Mouse (Mus musculus): Measurements from ENCODE around the gene Rnpepl1. TPM values are rescaled to one million over a fixed set of nuclear protein-coding genes. Genes with fewer than 3 reads are reported as not detected.

Gene Rnpepl1
- polyA plus RNA-seq, 1 experiment from 2014 or later = 19.6 TPM

- H3K4me3 ChIP-seq (ENCODE audit: low read depth, low read length) = no peak overlapping the region
- no peak overlapping the region for H3K27ac ChIP-seq (replicated peaks; ENCODE audit: low read depth, low read length)
- no peak for DNase-seq (ENCODE audit: low spot score)
- H3K4me2 ChIP-seq (ENCODE audit: low read depth, severe bottlenecking) = no peak overlapping the region
- H3K9me3 ChIP-seq (ENCODE audit: control insufficient read depth, low read length) = no peaks in the 10 kb centered on the region
- ATAC-seq (ENCODE audit: insufficient number of reproducible peaks, low FRiP score, low TSS enrichment, low read depth) = no peak
- H3K4me1 ChIP-seq (ENCODE audit: control insufficient read depth, insufficient read depth, low read length) = no peaks in the 10 kb centered on the region
- no peaks in the 10 kb centered on the region for H3K27me3 ChIP-seq (ENCODE audit: control insufficient read depth, insufficient read depth, low read length)
- WGBS = 62% methylated on average over 12 of the region's 12 CpGs
- no peaks in the 10 kb centered on the region for H3K36me3 ChIP-seq (ENCODE audit: control insufficient read depth, insufficient read depth, low read length)
- H3K9ac ChIP-seq (ENCODE audit: low read length) = no peak overlapping the region
Measured at GRCm38 (mm10) chr1:92877431-92877978, 33.1 kb upstream of the Rnpepl1 start.

- Histone ChIP-seq H3K4me3 (ENCODE audit: low read depth, low read length) (no peak overlapping the region), H3K4me2 (ENCODE audit: low read depth, severe bottlenecking) (no peak overlapping the region), H3K9me3 (ENCODE audit: control insufficient read depth, low read length) (no peaks in the 10 kb centered on the region), H3K9ac (ENCODE audit: low read length) (no peak overlapping the region), H3K27me3 (ENCODE audit: control insufficient read depth, insufficient read depth, low read length) (no peaks in the 10 kb centered on the region), H3K27ac (replicated peaks; ENCODE audit: low read depth, low read length) (no peak overlapping the region), H3K4me1 (ENCODE audit: control insufficient read depth, insufficient read depth, low read length) (no peaks in the 10 kb centered on the region), H3K36me3 (ENCODE audit: control insufficient read depth, insufficient read depth, low read length) (no peaks in the 10 kb centered on the region)
- ATAC-seq (ENCODE audit: insufficient number of reproducible peaks, low FRiP score, low TSS enrichment, low read depth) (no peak), DNase-seq (ENCODE audit: low spot score) (no peak)
- 80% methylated on average over 13 of the region's 13 CpGs for WGBS
Measured at GRCm38 (mm10) chr1:92878066-92878741, 32.4 kb upstream of the Rnpepl1 start.

- Histone ChIP-seq H3K4me3 (ENCODE audit: low read depth, low read length) (no peak overlapping the region), H3K4me1 (ENCODE audit: control insufficient read depth, insufficient read depth, low read length) (no peaks in the 10 kb centered on the region), H3K36me3 (ENCODE audit: control insufficient read depth, insufficient read depth, low read length) (no peaks in the 10 kb centered on the region), H3K9me3 (ENCODE audit: control insufficient read depth, low read length) (no peaks in the 10 kb centered on the region), H3K27me3 (ENCODE audit: control insufficient read depth, insufficient read depth, low read length) (no peaks in the 10 kb centered on the region), H3K9ac (ENCODE audit: low read length) (no peak overlapping the region), H3K4me2 (ENCODE audit: low read depth, severe bottlenecking) (no peak overlapping the region), H3K27ac (replicated peaks; ENCODE audit: low read depth, low read length) (no peak overlapping the region)
- no peak for ATAC-seq (ENCODE audit: insufficient number of reproducible peaks, low FRiP score, low TSS enrichment, low read depth)
- DNase-seq (ENCODE audit: low spot score) = no peak
- 91% methylated on average over 12 of the region's 12 CpGs for WGBS
Measured at GRCm38 (mm10) chr1:92879266-92879665, 31.3 kb upstream of the Rnpepl1 start.

- Histone ChIP-seq H3K9me3 (ENCODE audit: control insufficient read depth, low read length) (no peaks in the 10 kb centered on the region), H3K4me2 (ENCODE audit: low read depth, severe bottlenecking) (no peak overlapping the region), H3K4me3 (ENCODE audit: low read depth, low read length) (no peak overlapping the region), H3K4me1 (ENCODE audit: control insufficient read depth, insufficient read depth, low read length) (no peaks in the 10 kb centered on the region), H3K36me3 (ENCODE audit: control insufficient read depth, insufficient read depth, low read length) (no peaks in the 10 kb centered on the region), H3K9ac (ENCODE audit: low read length) (no peak overlapping the region), H3K27ac (replicated peaks; ENCODE audit: low read depth, low read length) (no peak overlapping the region), H3K27me3 (ENCODE audit: control insufficient read depth, insufficient read depth, low read length) (no peaks in the 10 kb centered on the region)
- WGBS = 74% methylated on average over 5 of the region's 5 CpGs
- ATAC-seq (ENCODE audit: insufficient number of reproducible peaks, low FRiP score, low TSS enrichment, low read depth) (no peak), DNase-seq (ENCODE audit: low spot score) (no peak)
Measured at GRCm38 (mm10) chr1:92880101-92880500, 30.5 kb upstream of the Rnpepl1 start.

- ATAC-seq (ENCODE audit: insufficient number of reproducible peaks, low FRiP score, low TSS enrichment, low read depth) = no peak
- no peaks in the 10 kb centered on the region for H3K27me3 ChIP-seq (ENCODE audit: control insufficient read depth, insufficient read depth, low read length)
- 83% methylated on average over 6 of the region's 6 CpGs for WGBS
Measured at GRCm38 (mm10) chr1:92881982-92882381, 28.6 kb upstream of the Rnpepl1 start.

GRCm38 (mm10) chr1:92888901-92889655, 21.5 kb upstream of the Rnpepl1 start:
- no peaks in the 10 kb centered on the region for H3K36me3 ChIP-seq (ENCODE audit: control insufficient read depth, insufficient read depth, low read length)
- no peaks in the 10 kb centered on the region for H3K27me3 ChIP-seq (ENCODE audit: control insufficient read depth, insufficient read depth, low read length)
- no peak for DNase-seq (ENCODE audit: low spot score)
- H3K4me1 ChIP-seq (ENCODE audit: control insufficient read depth, insufficient read depth, low read length) = no peaks in the 10 kb centered on the region
- H3K9me3 ChIP-seq (ENCODE audit: control insufficient read depth, low read length) = no peaks in the 10 kb centered on the region
- no peak overlapping the region for H3K4me3 ChIP-seq (ENCODE audit: low read depth, low read length)
- no peak overlapping the region for H3K27ac ChIP-seq (replicated peaks; ENCODE audit: low read depth, low read length)
- WGBS = 77% methylated on average over 7 of the region's 7 CpGs
- no peak overlapping the region for H3K4me2 ChIP-seq (ENCODE audit: low read depth, severe bottlenecking)
- H3K9ac ChIP-seq (ENCODE audit: low read length) = no peak overlapping the region
- no peak for ATAC-seq (ENCODE audit: insufficient number of reproducible peaks, low FRiP score, low TSS enrichment, low read depth)

More at GRCm38 (mm10) chr1:92881982-92882381, 28.6 kb upstream of the Rnpepl1 start:
- DNase-seq (ENCODE audit: low spot score) = no peak
- Histone ChIP-seq H3K9me3 (ENCODE audit: control insufficient read depth, low read length) (no peaks in the 10 kb centered on the region), H3K9ac (ENCODE audit: low read length) (no peak overlapping the region), H3K4me2 (ENCODE audit: low read depth, severe bottlenecking) (no peak overlapping the region), H3K27ac (replicated peaks; ENCODE audit: low read depth, low read length) (no peak overlapping the region), H3K36me3 (ENCODE audit: control insufficient read depth, insufficient read depth, low read length) (no peaks in the 10 kb centered on the region), H3K4me1 (ENCODE audit: control insufficient read depth, insufficient read depth, low read length) (no peaks in the 10 kb centered on the region), H3K4me3 (ENCODE audit: low read depth, low read length) (no peak overlapping the region)

GRCm38 (mm10) chr1:92892791-92893190, 17.8 kb upstream of the Rnpepl1 start:
- DNase-seq (ENCODE audit: low spot score) (no peak), ATAC-seq (ENCODE audit: insufficient number of reproducible peaks, low FRiP score, low TSS enrichment, low read depth) (no peak)
- Histone ChIP-seq H3K36me3 (ENCODE audit: control insufficient read depth, insufficient read depth, low read length) (no peaks in the 10 kb centered on the region), H3K27me3 (ENCODE audit: control insufficient read depth, insufficient read depth, low read length) (no peaks in the 10 kb centered on the region), H3K9ac (ENCODE audit: low read length) (no peak overlapping the region), H3K4me3 (ENCODE audit: low read depth, low read length) (no peak overlapping the region), H3K27ac (replicated peaks; ENCODE audit: low read depth, low read length) (no peak overlapping the region), H3K4me1 (ENCODE audit: control insufficient read depth, insufficient read depth, low read length) (no peaks in the 10 kb centered on the region), H3K4me2 (ENCODE audit: low read depth, severe bottlenecking) (no peak overlapping the region), H3K9me3 (ENCODE audit: control insufficient read depth, low read length) (no peaks in the 10 kb centered on the region)
- WGBS = 72% methylated on average over 3 of the region's 3 CpGs

- no peaks in the 10 kb centered on the region for H3K9me3 ChIP-seq (ENCODE audit: control insufficient read depth, low read length)
- DNase-seq (ENCODE audit: low spot score) (no peak), ATAC-seq (ENCODE audit: insufficient number of reproducible peaks, low FRiP score, low TSS enrichment, low read depth) (no peak)
- no peak overlapping the region for H3K4me3 ChIP-seq (ENCODE audit: low read depth, low read length)
- H3K4me2 ChIP-seq (ENCODE audit: low read depth, severe bottlenecking) = no peak overlapping the region
- no peak overlapping the region for H3K27ac ChIP-seq (replicated peaks; ENCODE audit: low read depth, low read length)
- 74% methylated on average over 3 of the region's 3 CpGs for WGBS
- H3K9ac ChIP-seq (ENCODE audit: low read length) = no peak overlapping the region
- no peaks in the 10 kb centered on the region for H3K27me3 ChIP-seq (ENCODE audit: control insufficient read depth, insufficient read depth, low read length)
- no peaks in the 10 kb centered on the region for H3K4me1 ChIP-seq (ENCODE audit: control insufficient read depth, insufficient read depth, low read length)
- no peaks in the 10 kb centered on the region for H3K36me3 ChIP-seq (ENCODE audit: control insufficient read depth, insufficient read depth, low read length)
Measured at GRCm38 (mm10) chr1:92893896-92894295, 16.7 kb upstream of the Rnpepl1 start.

Measured in limb, embryonic 11.5 days (tissue).